Mouse (Mus musculus) MEL (cell line): Measurements from ENCODE around the gene Sorbs1.

Experiments
- CTCF ChIP-seq, 3 experiments: IDR thresholded peaks in 2 of 3; conservative IDR thresholded peaks in 1 of 3; 2 replicates each; pipeline ENCODE4 v1.5.1; 2011 to 2012; ENCODE audit warnings: low read length in 3 of 3, low read depth in 2 of 3, mild to moderate bottlenecking in 2 of 3, improper control_type of control experiment in 1 of 3, inconsistent platforms in 1 of 3, mixed read lengths in 1 of 3, moderate library complexity in 1 of 3; ENCODE audit not compliant: control insufficient read depth in 1 of 3, insufficient read depth in 1 of 3, poor library complexity in 1 of 3, severe bottlenecking in 1 of 3
- MXI1 ChIP-seq: IDR thresholded peaks from 2 replicates; pipeline ENCODE4 v1.6.1; 2011; ENCODE audit warnings: mild to moderate bottlenecking, low read depth, low read length, improper control_type of control experiment
- POLR2A ChIP-seq, 2 experiments: IDR thresholded peaks; 2 replicates each; pipeline ENCODE4 v1.6.1; 2011 to 2012; ENCODE audit warnings: low read length in 2 of 2, mild to moderate bottlenecking in 2 of 2, control low read depth in 1 of 2, improper control_type of control experiment in 1 of 2, low read depth in 1 of 2, moderate library complexity in 1 of 2; ENCODE audit not compliant: control insufficient read depth in 1 of 2, insufficient read depth in 1 of 2, poor library complexity in 1 of 2
- POLR2AphosphoS2 ChIP-seq: IDR thresholded peaks from 2 replicates; pipeline ENCODE4 v1.6.1; 2011; ENCODE audit warnings: low read length, improper control_type of control experiment

DNA sequence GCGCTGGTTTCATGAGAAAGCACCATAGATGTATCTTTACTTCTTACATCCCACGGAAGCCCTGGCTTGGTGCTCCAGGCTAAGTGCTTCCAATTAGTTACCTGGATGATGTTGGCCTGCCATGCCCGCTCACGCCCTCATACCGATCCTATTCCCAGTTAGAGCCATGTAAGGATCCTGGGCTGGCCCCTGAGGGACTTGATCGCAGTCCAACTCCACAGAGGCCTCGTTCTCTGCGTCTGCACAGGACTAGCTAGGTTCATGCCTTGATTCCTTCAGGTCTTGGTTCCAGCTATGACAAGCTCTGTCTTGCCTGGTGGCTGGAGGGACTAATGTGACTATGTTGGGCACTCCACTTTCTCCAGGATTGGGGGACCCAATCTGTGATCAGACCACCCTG is 41.6 kb upstream of the Sorbs1 start:
- TF ChIP-seq POLR2AphosphoS2, result no peak
- no peak for TF ChIP-seq MXI1
- TF ChIP-seq CTCF (IDR thresholded peaks at IDR 0.05 in 2 of 3, conservative IDR thresholded peaks at IDR 0.05 in 1 of 3; ENCODE audit: control insufficient read depth in 1 of 3, insufficient read depth in 1 of 3, low read depth in 2 of 3, low read length in 3 of 3, poor library complexity in 1 of 3, severe bottlenecking in 1 of 3), result no peak
- no peak for TF ChIP-seq POLR2A (IDR thresholded peaks at IDR 0.05; ENCODE audit: control insufficient read depth in 1 of 2, insufficient read depth in 1 of 2, low read depth in 1 of 2, low read length in 2 of 2, poor library complexity in 1 of 2)
